Mouse (Mus musculus): Measurements from ENCODE around the gene Krt84. TPM values are rescaled to one million over a fixed set of nuclear protein-coding genes. Genes with fewer than 3 reads are reported as not detected.

Krt84 gene
- total and polyA plus RNA-seq, 2 experiments from 2014 or later: not detected

DNA sequence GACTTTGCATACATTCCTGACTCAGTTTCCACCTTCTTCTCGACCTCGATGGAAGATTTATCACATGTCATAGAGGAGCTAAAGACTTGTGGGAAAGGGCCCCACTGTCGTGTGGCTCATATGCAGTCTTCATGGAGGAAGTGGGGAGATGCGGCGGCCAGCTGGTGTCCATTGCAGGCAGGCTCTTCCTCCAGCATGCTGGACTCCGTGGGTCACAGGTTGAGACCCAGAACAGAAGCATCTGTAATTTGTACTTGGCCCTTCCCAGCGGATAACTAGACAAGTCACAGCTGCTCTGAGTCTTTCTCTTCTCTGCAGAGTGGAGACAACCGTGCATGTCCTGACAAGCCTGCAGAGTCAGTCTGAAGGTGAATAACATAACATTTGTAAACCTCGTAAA lies 24.4 kb downstream of the Krt84 start:
- TF ChIP-seq EP300 (IDR thresholded peaks at IDR 0.05; ENCODE audit: low read depth): no peak
- no peak for TF ChIP-seq CTCF (IDR thresholded peaks at IDR 0.05; ENCODE audit: low read depth)
- no peaks in the 10 kb centered on the region for H3K36me3 ChIP-seq (replicated peaks; ENCODE audit: control insufficient read depth, insufficient read depth, low read length)
- no peak overlapping the region for H3K9ac ChIP-seq (replicated peaks; ENCODE audit: low read depth, low read length)
- no peak for ATAC-seq (ENCODE audit: insufficient read depth, low read depth)
- no peak overlapping the region for H3K27ac ChIP-seq (ENCODE audit: low read depth)
- WGBS: 65% methylated on average over 9 of the region's 9 CpGs
- no peak overlapping the region for H3K4me2 ChIP-seq (ENCODE audit: low read depth, low read length)
- no peak overlapping the region for H3K4me3 ChIP-seq (ENCODE audit: low read depth, low read length)
- no peak for DNase-seq (ENCODE audit: low spot score)
- no peaks in the 10 kb centered on the region for H3K27me3 ChIP-seq (ENCODE audit: control insufficient read depth, insufficient read depth, low read length)
- no peaks in the 10 kb centered on the region for H3K9me3 ChIP-seq (replicated peaks; ENCODE audit: control insufficient read depth, low read length)
- H3K4me1 ChIP-seq (ENCODE audit: control insufficient read depth, insufficient read depth): 0 out of 2 replicates have a peak, but pooled peaks cover 6% of the 10 kb centered on the region

DNA sequence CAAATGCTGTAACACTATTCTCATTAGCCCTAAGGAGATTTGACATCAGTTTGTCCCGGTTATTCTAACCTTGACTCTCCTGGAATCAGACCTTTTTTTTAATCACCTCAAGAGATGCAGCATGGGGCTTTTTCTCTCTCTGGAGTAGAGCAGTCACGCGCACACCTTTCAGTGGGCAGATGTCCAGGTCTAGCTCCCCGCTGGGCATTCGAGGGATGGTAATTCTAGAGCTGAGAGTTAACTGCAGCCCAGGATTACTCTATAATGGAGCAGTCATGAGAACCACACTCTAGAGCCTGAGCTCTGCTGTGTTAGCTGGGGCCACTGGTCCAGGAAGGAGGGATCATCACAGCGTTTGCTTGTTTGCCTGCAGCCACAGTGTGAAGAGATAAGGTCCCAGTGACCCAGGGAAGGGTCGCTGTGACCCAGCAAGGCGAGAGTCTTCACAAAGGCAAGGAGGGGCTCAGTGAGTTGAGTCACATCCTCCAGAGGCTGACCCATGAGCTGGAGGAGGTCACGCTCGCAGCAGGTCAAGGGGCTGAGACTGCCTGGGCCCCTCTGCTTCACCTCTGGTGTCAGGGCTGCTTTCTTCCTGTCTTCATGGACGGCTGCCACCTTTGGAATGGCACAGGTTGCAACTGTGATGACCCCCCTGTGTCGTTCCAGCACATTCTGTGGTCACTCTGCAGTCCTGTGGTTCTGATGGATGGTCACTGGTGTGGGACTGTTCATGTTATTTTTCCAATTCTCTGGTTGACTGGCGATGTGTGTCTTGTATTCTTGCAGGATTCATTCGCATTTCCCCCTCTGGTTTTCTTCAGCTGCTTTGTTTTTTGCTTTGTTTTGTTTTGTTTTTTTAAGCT lies 25.5 kb downstream of the Krt84 start:
- no peak overlapping the region for H3K9ac ChIP-seq (replicated peaks; ENCODE audit: low read depth, low read length)
- no peak overlapping the region for H3K4me3 ChIP-seq (ENCODE audit: low read depth, low read length)
- H3K27ac ChIP-seq (ENCODE audit: low read depth): no peak overlapping the region
- no peaks in the 10 kb centered on the region for H3K27me3 ChIP-seq (ENCODE audit: control insufficient read depth, insufficient read depth, low read length)
- WGBS: 44% methylated on average over 14 of the region's 14 CpGs
- no peak for DNase-seq (ENCODE audit: low spot score)
- TF ChIP-seq CTCF (IDR thresholded peaks at IDR 0.05; ENCODE audit: low read depth) (no peak), EP300 (IDR thresholded peaks at IDR 0.05; ENCODE audit: low read depth) (no peak)
- 0 out of 2 replicates have a peak, but pooled peaks cover 6% of the 10 kb centered on the region for H3K4me1 ChIP-seq (ENCODE audit: control insufficient read depth, insufficient read depth)
- H3K4me2 ChIP-seq (ENCODE audit: low read depth, low read length): no peak overlapping the region
- H3K36me3 ChIP-seq (replicated peaks; ENCODE audit: control insufficient read depth, insufficient read depth, low read length): no peaks in the 10 kb centered on the region
- no peak for ATAC-seq (ENCODE audit: insufficient read depth, low read depth)
- H3K9me3 ChIP-seq (replicated peaks; ENCODE audit: control insufficient read depth, low read length): no peaks in the 10 kb centered on the region

DNA sequence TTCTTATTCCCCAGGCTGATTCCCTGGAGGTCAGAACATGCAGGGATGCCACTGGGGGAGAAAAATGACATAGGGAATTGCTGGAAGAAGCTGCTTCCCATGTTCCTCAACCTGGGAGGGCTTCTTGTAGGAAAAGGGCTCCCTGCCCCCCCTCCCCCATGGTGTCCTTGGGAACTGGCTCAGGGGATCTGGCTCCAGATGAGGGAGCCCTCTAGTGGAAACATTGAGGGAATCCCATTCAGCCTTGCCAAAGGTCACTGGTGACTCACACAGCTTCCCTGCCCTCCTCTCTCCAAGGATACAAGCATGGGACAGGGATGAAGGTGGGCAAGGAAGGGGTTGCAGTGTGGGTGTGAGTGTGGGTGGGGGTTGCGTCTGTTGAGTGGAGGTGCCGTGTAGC lies 35.4 kb downstream of the Krt84 start:
- Histone ChIP-seq H3K4me2 (ENCODE audit: low read depth, low read length) (no peak overlapping the region), H3K27ac (ENCODE audit: low read depth) (no peak overlapping the region), H3K36me3 (replicated peaks; ENCODE audit: control insufficient read depth, insufficient read depth, low read length) (no peaks in the 10 kb centered on the region), H3K27me3 (ENCODE audit: control insufficient read depth, insufficient read depth, low read length) (no peaks in the 10 kb centered on the region), H3K4me1 (ENCODE audit: control insufficient read depth, insufficient read depth) (peaks cover 5% of the 10 kb centered on the region), H3K4me3 (ENCODE audit: low read depth, low read length) (no peak overlapping the region), H3K9me3 (replicated peaks; ENCODE audit: control insufficient read depth, low read length) (no peaks in the 10 kb centered on the region), H3K9ac (replicated peaks; ENCODE audit: low read depth, low read length) (no peak overlapping the region)
- 57% methylated on average over 2 of the region's 2 CpGs for WGBS
- no peak for TF ChIP-seq EP300 (IDR thresholded peaks at IDR 0.05; ENCODE audit: low read depth)
- TF ChIP-seq CTCF (IDR thresholded peaks at IDR 0.05; ENCODE audit: low read depth): peak; percentile 57
- ATAC-seq (ENCODE audit: insufficient read depth, low read depth) (no peak), DNase-seq (ENCODE audit: low spot score) (peak; percentile 29)

DNA sequence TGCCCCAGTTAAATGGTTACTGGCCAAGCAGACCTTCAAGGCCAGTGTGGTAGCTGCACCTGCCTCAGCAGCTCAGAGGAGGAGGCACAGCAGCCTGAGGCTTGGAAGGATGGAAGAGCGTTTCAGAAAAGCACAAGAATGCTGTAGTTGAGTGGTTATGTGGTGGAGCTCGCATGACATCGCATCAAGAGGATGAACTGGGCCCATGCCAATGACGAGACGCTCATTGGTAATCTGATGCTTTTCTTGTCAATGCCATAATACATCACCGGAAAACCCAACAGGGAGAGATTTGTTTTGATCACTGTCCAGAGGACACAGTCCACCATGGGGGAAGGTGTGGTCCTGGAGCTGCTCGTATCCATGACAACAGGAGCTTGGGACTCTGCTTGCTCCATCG lies 37.4 kb downstream of the Krt84 start:
- Histone ChIP-seq H3K27me3 (ENCODE audit: control insufficient read depth, insufficient read depth, low read length) (no peaks in the 10 kb centered on the region), H3K27ac (ENCODE audit: low read depth) (no peak overlapping the region), H3K4me2 (ENCODE audit: low read depth, low read length) (no peak overlapping the region), H3K36me3 (replicated peaks; ENCODE audit: control insufficient read depth, insufficient read depth, low read length) (no peaks in the 10 kb centered on the region), H3K9me3 (replicated peaks; ENCODE audit: control insufficient read depth, low read length) (no peaks in the 10 kb centered on the region), H3K4me3 (ENCODE audit: low read depth, low read length) (no peak overlapping the region), H3K4me1 (ENCODE audit: control insufficient read depth, insufficient read depth) (peaks cover 5% of the 10 kb centered on the region), H3K9ac (replicated peaks; ENCODE audit: low read depth, low read length) (no peak overlapping the region)
- TF ChIP-seq EP300 (IDR thresholded peaks at IDR 0.05; ENCODE audit: low read depth) (no peak), CTCF (IDR thresholded peaks at IDR 0.05; ENCODE audit: low read depth) (no peak)
- DNase-seq (ENCODE audit: low spot score) (no peak), ATAC-seq (ENCODE audit: insufficient read depth, low read depth) (no peak)
- WGBS: 78% methylated on average over 8 of the region's 8 CpGs

DNA sequence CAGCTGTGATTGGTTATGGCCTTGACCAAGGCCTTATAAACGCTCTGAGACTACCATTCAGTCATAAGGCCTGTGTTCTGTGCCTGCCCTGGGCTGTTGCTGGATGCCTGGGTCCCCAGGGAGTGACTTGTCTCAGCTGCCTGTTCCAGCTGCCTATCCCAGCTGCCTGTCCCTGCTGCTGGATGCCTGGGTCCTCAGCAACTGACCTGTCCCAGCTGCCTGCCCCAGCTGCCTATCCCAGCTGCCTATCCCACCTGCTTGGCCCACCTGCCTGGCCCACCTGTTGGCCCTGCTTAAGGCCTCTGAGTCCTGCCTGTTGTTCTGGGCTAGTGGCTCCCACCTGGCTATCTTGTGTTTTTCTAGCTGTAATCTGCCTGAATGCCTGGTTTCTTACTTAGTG lies 38.4 kb downstream of the Krt84 start:
- ATAC-seq (ENCODE audit: insufficient read depth, low read depth) (no peak), DNase-seq (ENCODE audit: low spot score) (no peak)
- TF ChIP-seq EP300 (IDR thresholded peaks at IDR 0.05; ENCODE audit: low read depth) (no peak), CTCF (IDR thresholded peaks at IDR 0.05; ENCODE audit: low read depth) (no peak)
- Histone ChIP-seq H3K9me3 (replicated peaks; ENCODE audit: control insufficient read depth, low read length) (no peaks in the 10 kb centered on the region), H3K36me3 (replicated peaks; ENCODE audit: control insufficient read depth, insufficient read depth, low read length) (no peaks in the 10 kb centered on the region), H3K27ac (ENCODE audit: low read depth) (no peak overlapping the region), H3K9ac (replicated peaks; ENCODE audit: low read depth, low read length) (no peak overlapping the region), H3K4me2 (ENCODE audit: low read depth, low read length) (no peak overlapping the region), H3K4me1 (ENCODE audit: control insufficient read depth, insufficient read depth) (peaks cover 5% of the 10 kb centered on the region), H3K27me3 (ENCODE audit: control insufficient read depth, insufficient read depth, low read length) (no peaks in the 10 kb centered on the region), H3K4me3 (ENCODE audit: low read depth, low read length) (no peak overlapping the region)
- WGBS: 56% methylated on average over 1 of the region's 1 CpGs
